Mouse (Mus musculus): ENCODE results near the gene Rapgef1.

GRCm38 (mm10) chr2:29755693-29756092 is 136.2 kb downstream of the Rapgef1 start:
- TF ChIP-seq MAFK (IDR thresholded peaks at IDR 0.05; ENCODE audit: insufficient read depth, low read depth, low read length) (no peak), ZNF384 (IDR thresholded peaks at IDR 0.05; ENCODE audit: low read depth, low read length) (no peak), CHD2 (IDR thresholded peaks at IDR 0.05; ENCODE audit: low read depth, low read length) (no peak)

Data from ES-E14 (cell line).